Mouse (Mus musculus) CH12.LX (cell line): ENCODE data around the gene Atp5l.
A peak's percentile ranks its signal among the peaks of the same experiment; 100 is the strongest.

Source experiments
- CTCF ChIP-seq, 2 experiments: IDR thresholded peaks in 1 of 2; conservative IDR thresholded peaks in 1 of 2; 2 replicates each; pipeline ENCODE4 v1.5.1; 2011 to 2012; ENCODE audit warnings: low read depth in 2 of 2, low read length in 2 of 2, improper control_type of control experiment in 1 of 2, inconsistent platforms in 1 of 2, mild to moderate bottlenecking in 1 of 2, moderate library complexity in 1 of 2
- EP300 ChIP-seq: IDR thresholded peaks from 2 replicates; pipeline ENCODE4 v1.6.1; 2011; ENCODE audit warnings: low read length, improper control_type of control experiment
- JUND ChIP-seq: conservative IDR thresholded peaks from 2 replicates; pipeline ENCODE4 v1.6.1; 2011; ENCODE audit warnings: low read depth, low read length, improper control_type of control experiment
- KAT2A ChIP-seq: IDR thresholded peaks from 2 replicates; pipeline ENCODE4 v1.6.1; 2012; ENCODE audit warnings: low read length, improper control_type of control experiment, inconsistent platforms; ENCODE audit not compliant: insufficient replicate concordance
- MEF2A ChIP-seq: IDR thresholded peaks from 2 replicates; pipeline ENCODE4 v1.6.1; 2014; ENCODE audit warnings: low read depth, mild to moderate bottlenecking, inconsistent platforms, low read length, improper control_type of control experiment, borderline replicate concordance
- MXI1 ChIP-seq: IDR thresholded peaks from 2 replicates; pipeline ENCODE4 v1.6.1; 2011; ENCODE audit warnings: mild to moderate bottlenecking, low read depth, low read length, improper control_type of control experiment
- MYC ChIP-seq: IDR thresholded peaks from 2 replicates; pipeline ENCODE4 v1.6.1; 2011; ENCODE audit warnings: low read depth, mild to moderate bottlenecking, improper control_type of control experiment, low read length
- NRF1 ChIP-seq: IDR thresholded peaks from 2 replicates; pipeline ENCODE4 v1.6.1; 2014; ENCODE audit warnings: low read depth, mild to moderate bottlenecking, inconsistent platforms, low read length, improper control_type of control experiment, moderate library complexity
- POLR2A ChIP-seq: IDR thresholded peaks from 2 replicates; pipeline ENCODE4 v1.6.1; 2011; ENCODE audit warnings: low read depth, mild to moderate bottlenecking, improper control_type of control experiment, low read length
- SIN3A ChIP-seq: IDR thresholded peaks from 2 replicates; pipeline ENCODE4 v1.6.1; 2012; ENCODE audit warnings: low read length, improper control_type of control experiment, inconsistent platforms
- USF1 ChIP-seq: IDR thresholded peaks from 2 replicates; pipeline ENCODE4 v1.6.1; 2014; ENCODE audit warnings: low read depth, mild to moderate bottlenecking, inconsistent platforms, low read length, improper control_type of control experiment

DNA sequence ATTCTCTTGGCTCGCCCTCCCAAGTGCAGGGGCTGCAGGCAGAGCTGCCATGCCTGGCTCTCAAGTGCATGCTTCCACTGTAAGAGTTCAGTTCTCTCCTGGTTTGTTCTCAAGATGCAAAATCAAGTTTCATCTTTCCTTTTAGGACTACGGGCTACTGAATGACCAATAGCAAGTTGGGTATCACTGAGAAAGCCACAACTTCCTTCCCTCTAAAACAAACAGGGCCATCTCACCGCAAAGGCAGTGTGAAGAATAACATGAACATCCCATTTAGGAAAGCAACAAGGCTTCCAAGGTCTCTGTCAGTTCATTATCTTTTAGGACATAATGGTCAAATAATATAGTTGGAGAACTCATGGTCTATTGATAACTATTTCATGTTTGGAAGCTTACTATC is 52.9 kb downstream of the Atp5l start:
- TF ChIP-seq POLR2A = no peak
- TF ChIP-seq EP300 = no peak
- TF ChIP-seq CTCF (conservative IDR thresholded peaks at IDR 0.05 in 1 of 2, IDR thresholded peaks at IDR 0.05 in 1 of 2; ENCODE audit: low read depth in 2 of 2, low read length in 2 of 2) = no peak
- no peak for TF ChIP-seq MXI1
- TF ChIP-seq JUND = no peak
- TF ChIP-seq KAT2A = no peak
- TF ChIP-seq NRF1 = no peak
- TF ChIP-seq SIN3A = 0 out of 2 replicates have a peak, but pooled peaks have one; percentile 43
- TF ChIP-seq MYC = no peak
- no peak for TF ChIP-seq MEF2A
- TF ChIP-seq USF1 = no peak
